Mouse (Mus musculus): ENCODE results near the gene Xpnpep3.

GRCm38 (mm10) chr15:81422156-81422681, 22.3 kb downstream of the Xpnpep3 start:
- no peak for TF ChIP-seq CTCF (IDR thresholded peaks at IDR 0.05)
- no peak for TF ChIP-seq POLR2A (IDR thresholded peaks at IDR 0.05; ENCODE audit: insufficient read depth, low read depth, low read length)
